Mouse (Mus musculus) forebrain, embryonic 15.5 days (tissue): ENCODE results near the gene Ddx39b. TPM values are rescaled to one million over a fixed set of nuclear protein-coding genes. Genes with fewer than 3 reads are reported as not detected.
"Not testable (repeated sequence)": the region's sequence is repeated elsewhere in the genome, so short reads cannot be mapped to it uniquely, and the experiment has no call there.

Experiments used
- ATAC-seq: fragments of 200-750 bp; cut with Nextera tagmentation; replicated peaks from 2 replicates; pipeline ENCODE4 v1.8.0; 2017; ENCODE audit warnings: mild to moderate bottlenecking, moderate TSS enrichment, moderate library complexity
- H3K27ac ChIP-seq: fragments of 300-500 bp; sonication (generic); replicated peaks from 2 replicates; pipeline ENCODE4 v1.5.1; 2015; ENCODE audit warnings: mild to moderate bottlenecking, inconsistent platforms
- H3K27me3 ChIP-seq: fragments of 300-500 bp; sonication (generic); 2 replicates; pipeline ENCODE4 v1.6.1; 2015; ENCODE audit warnings: inconsistent platforms
- H3K36me3 ChIP-seq: fragments of 300-500 bp; sonication (generic); 2 replicates; pipeline ENCODE4 v1.6.1; 2015; ENCODE audit warnings: mild to moderate bottlenecking, inconsistent platforms
- H3K4me1 ChIP-seq: fragments of 300-500 bp; sonication (generic); 2 replicates; pipeline ENCODE4 v1.6.1; 2015; ENCODE audit warnings: inconsistent platforms
- H3K4me2 ChIP-seq: fragments of 300-500 bp; sonication (generic); replicated peaks from 2 replicates; pipeline ENCODE4 v1.6.1; 2015; ENCODE audit warnings: mild to moderate bottlenecking, inconsistent platforms
- H3K4me3 ChIP-seq: fragments of 300-500 bp; sonication (generic); 2 replicates; pipeline ENCODE4 v1.5.1; 2015; ENCODE audit warnings: mild to moderate bottlenecking, inconsistent platforms
- H3K9ac ChIP-seq: fragments of 300-500 bp; sonication (generic); replicated peaks from 2 replicates; pipeline ENCODE4 v1.6.1; 2015; ENCODE audit warnings: mild to moderate bottlenecking, inconsistent platforms
- H3K9me3 ChIP-seq: fragments of 300-500 bp; sonication (generic); 2 replicates; pipeline ENCODE4 v1.6.1; 2016; ENCODE audit warnings: inconsistent platforms
- WGBS: fragments of 180-500 bp; shearing (Covaris S2); methylation state at CpG from one replicate; pipeline ENCODE4 v1.1.7; 2015; ENCODE audit warnings: mixed read lengths; 5-methylcytosine and 5-hydroxymethylcytosine counted together
- polyA plus RNA-seq: library from polyadenylated mRNA; unstranded; fragments of >200 nt; fragmentation: Nextera tagmentation; extraction: Ambion mirVana; gene quantifications from 2 replicates; pipeline ENCODE4 v1.2.1, GENCODE M21; 2015

Ddx39b gene
- polyA plus RNA-seq, 1 experiment from 2014 or later, result 478 TPM

DNA sequence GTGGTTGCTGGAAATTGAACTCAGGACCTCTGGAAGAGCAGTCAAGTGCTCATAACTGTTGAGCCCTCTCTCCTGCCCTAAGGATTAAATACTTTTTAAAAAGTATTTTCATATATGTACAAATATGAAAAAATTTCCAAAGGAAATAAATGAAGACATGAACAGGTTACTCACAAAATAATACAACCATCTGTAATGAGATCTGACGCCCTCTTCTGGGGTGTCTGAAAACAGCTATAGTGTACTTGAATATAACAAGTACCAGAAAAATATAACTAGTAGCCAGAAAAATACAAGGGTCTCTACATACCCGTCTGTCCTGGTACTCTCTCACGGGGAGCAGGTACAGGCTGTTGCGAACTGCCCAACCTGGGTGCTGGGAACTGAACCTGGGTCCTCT, 16.9 kb upstream of the Ddx39b start:
- Histone ChIP-seq H3K27me3 (no peaks in the 10 kb centered on the region), H3K4me3 (no peak overlapping the region), H3K36me3 (peaks cover 31% of the 10 kb centered on the region), H3K27ac (no peak overlapping the region), H3K4me2 (no peak overlapping the region), H3K9ac (no peak overlapping the region), H3K4me1 (no peaks in the 10 kb centered on the region), H3K9me3 (no peaks in the 10 kb centered on the region)
- 97% methylated on average over 4 of the region's 4 CpGs for WGBS
- no peak for ATAC-seq

DNA sequence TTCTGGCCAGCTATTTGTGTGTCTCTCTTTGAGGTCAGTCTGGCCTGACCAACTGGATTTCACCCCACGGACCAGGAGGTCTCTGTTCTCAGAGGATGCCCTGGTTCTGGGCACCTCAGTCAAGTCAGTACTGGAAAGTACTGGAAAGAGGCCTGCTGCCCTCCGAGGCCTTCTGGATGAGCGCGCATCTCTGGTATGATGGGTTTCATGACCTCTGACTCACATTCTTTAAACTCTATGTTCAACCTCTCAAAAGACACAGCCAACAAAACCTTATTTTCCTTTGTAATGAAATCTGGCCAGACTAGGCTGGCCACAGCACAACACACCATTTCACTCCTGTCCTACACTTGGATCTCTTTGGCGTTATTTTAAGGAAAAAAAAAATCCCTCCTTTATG, 16.1 kb upstream of the Ddx39b start:
- Histone ChIP-seq H3K27ac (no peak overlapping the region), H3K9ac (no peak overlapping the region), H3K36me3 (peaks cover 26% of the 10 kb centered on the region), H3K4me1 (no peaks in the 10 kb centered on the region), H3K4me3 (no peak overlapping the region), H3K4me2 (no peak overlapping the region), H3K9me3 (no peaks in the 10 kb centered on the region), H3K27me3 (no peaks in the 10 kb centered on the region)
- no peak for ATAC-seq
- 94% methylated on average over 5 of the region's 5 CpGs for WGBS

GRCm38 (mm10) chr17:35226561-35227046, 14.9 kb upstream of the Ddx39b start:
- no peak overlapping the region for H3K9ac ChIP-seq
- H3K36me3 ChIP-seq, result peaks cover 28% of the 10 kb centered on the region
- ATAC-seq, result no peak
- H3K27ac ChIP-seq, result no peak overlapping the region
- 88% methylated on average over 14 of the region's 14 CpGs for WGBS
- H3K9me3 ChIP-seq, result no peaks in the 10 kb centered on the region
- H3K27me3 ChIP-seq, result no peaks in the 10 kb centered on the region
- no peak overlapping the region for H3K4me3 ChIP-seq
- H3K4me1 ChIP-seq, result no peaks in the 10 kb centered on the region
- H3K4me2 ChIP-seq, result no peak overlapping the region

- WGBS, result 95% methylated on average over 10 of the region's 10 CpGs
Observed at GRCm38 (mm10) chr17:35231022-35231421, 10.5 kb upstream of the Ddx39b start.

GRCm38 (mm10) chr17:35232043-35232442, 9.5 kb upstream of the Ddx39b start:
- Histone ChIP-seq H3K36me3 (peaks cover 29% of the 10 kb centered on the region), H3K9me3 (no peaks in the 10 kb centered on the region), H3K9ac (no peak overlapping the region), H3K4me1 (peaks cover 38% of the 10 kb centered on the region), H3K27ac (no peak overlapping the region), H3K27me3 (no peaks in the 10 kb centered on the region), H3K4me2 (0 out of 2 replicates have a peak overlapping the region, but pooled peaks have one; percentile 14), H3K4me3 (0 out of 2 replicates have a peak overlapping the region, but pooled peaks have one; percentile 4)
- 13% methylated on average over 12 of the region's 12 CpGs for WGBS
- ATAC-seq, result no peak

More at GRCm38 (mm10) chr17:35231022-35231421, 10.5 kb upstream of the Ddx39b start:
- no peak overlapping the region for H3K4me2 ChIP-seq
- H3K36me3 ChIP-seq, result peaks cover 29% of the 10 kb centered on the region
- no peak for ATAC-seq
- no peaks in the 10 kb centered on the region for H3K9me3 ChIP-seq
- H3K27ac ChIP-seq, result no peak overlapping the region
- H3K27me3 ChIP-seq, result no peaks in the 10 kb centered on the region
- peaks cover 31% of the 10 kb centered on the region for H3K4me1 ChIP-seq
- no peak overlapping the region for H3K4me3 ChIP-seq
- H3K9ac ChIP-seq, result no peak overlapping the region

DNA sequence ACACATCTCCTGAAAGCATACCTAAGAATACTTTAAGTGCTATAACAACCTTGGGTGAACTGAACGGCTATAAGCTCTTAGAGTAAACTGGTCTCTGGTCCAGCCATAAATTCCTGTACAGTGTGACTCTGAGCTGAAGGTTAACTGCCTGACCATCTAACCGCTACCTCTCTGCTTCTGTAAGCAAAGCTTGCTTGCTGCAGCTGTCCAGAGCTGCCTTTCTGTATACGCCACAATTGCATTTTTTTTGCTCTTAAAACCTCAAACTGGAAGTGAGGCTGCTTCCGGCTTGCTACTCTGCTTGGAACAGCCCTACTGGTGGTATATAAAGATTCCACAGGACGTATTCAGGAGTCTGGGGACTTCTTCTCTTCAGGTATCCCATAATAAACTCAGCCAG, 8.9 kb upstream of the Ddx39b start:
- no peak overlapping the region for H3K4me2 ChIP-seq
- H3K9me3 ChIP-seq, result no peaks in the 10 kb centered on the region
- WGBS, result 95% methylated on average over 5 of the region's 5 CpGs
- H3K4me3 ChIP-seq, result no peak overlapping the region
- ATAC-seq, result no peak
- H3K27ac ChIP-seq, result 0 out of 2 replicates have a peak overlapping the region, but pooled peaks have one; percentile 17
- H3K36me3 ChIP-seq, result peaks cover 29% of the 10 kb centered on the region
- no peak overlapping the region for H3K9ac ChIP-seq
- no peaks in the 10 kb centered on the region for H3K27me3 ChIP-seq
- H3K4me1 ChIP-seq, result peaks cover 40% of the 10 kb centered on the region

- H3K4me3 ChIP-seq, result peak within 1 kb of the TSS; percentile 56
- peak within 1 kb of the TSS; percentile 96 for H3K27ac ChIP-seq
- peaks cover 23% of the 10 kb centered on the region for H3K36me3 ChIP-seq
- H3K9me3 ChIP-seq, result no peaks in the 10 kb centered on the region
- peak within 1 kb of the TSS; percentile 95 for H3K4me2 ChIP-seq
- ATAC-seq, result no peak
- no peaks in the 10 kb centered on the region for H3K27me3 ChIP-seq
- H3K9ac ChIP-seq, result no peak within 1 kb of the TSS; the same call in 1 of the 2 replicates
- peaks cover 40% of the 10 kb centered on the region for H3K4me1 ChIP-seq
- 73% methylated on average over 18 of the region's 18 CpGs for WGBS
Observed at GRCm38 (mm10) chr17:35233114-35233980, 8.2 kb upstream of the Ddx39b start, which contains the start of gene Atp6v1g2. Atp6v1g2 (plus strand) TSS chr17:35233660.

DNA sequence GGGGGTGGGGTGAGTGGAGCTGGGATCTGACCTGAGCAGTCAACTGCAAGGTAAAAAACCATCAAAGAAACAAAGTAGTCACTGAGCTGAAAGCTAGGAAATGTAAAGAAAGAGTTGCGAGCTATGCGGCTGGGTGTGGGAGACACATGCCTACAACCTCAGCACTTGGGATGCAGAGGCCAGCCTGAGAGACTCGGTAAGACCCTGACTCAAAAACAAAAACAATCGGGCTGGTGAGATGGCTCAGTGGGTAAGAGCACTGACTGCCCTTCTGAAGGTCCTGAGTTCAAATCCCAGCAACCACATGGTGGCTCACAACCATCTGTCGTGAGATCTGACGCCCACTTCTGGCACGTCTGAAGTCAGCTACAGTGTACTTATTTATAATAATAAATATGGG, 7.5 kb upstream of the Ddx39b start:
- not testable (repeated sequence) for H3K9ac ChIP-seq, H3K4me3 ChIP-seq, H3K27me3 ChIP-seq, H3K27ac ChIP-seq, ATAC-seq, H3K9me3 ChIP-seq
- 82% methylated on average over 7 of the region's 7 CpGs for WGBS
- Histone ChIP-seq H3K4me1 (peaks cover 40% of the 10 kb centered on the region), H3K36me3 (peaks cover 17% of the 10 kb centered on the region), H3K4me2 (peak overlapping the region; percentile 95; the same call in 1 of the 2 replicates)

DNA sequence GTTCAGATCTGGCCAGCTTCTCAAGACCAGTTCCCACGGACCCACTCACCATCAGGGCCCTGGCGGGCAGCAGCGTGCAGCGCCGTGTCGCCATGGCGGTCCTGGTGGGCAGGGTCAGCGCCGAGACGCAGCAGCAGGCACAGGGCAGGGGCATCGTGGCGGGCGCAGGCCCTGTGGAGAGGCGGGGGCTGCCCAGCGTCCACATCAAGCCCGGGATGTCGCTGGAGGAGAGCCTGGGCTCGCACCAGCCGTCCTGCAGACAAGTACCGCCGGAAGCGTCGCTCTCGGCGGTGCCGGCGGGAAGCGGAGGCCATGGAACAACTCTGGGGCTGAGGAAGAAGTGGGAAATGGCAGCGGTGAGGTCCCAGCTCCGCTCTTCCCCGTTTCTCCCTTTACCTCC, 6.6 kb upstream of the Ddx39b start:
- peak overlapping the region; percentile 96 for H3K27ac ChIP-seq
- H3K27me3 ChIP-seq, result no peaks in the 10 kb centered on the region
- H3K36me3 ChIP-seq, result peaks cover 12% of the 10 kb centered on the region
- 6% methylated on average over 29 of the region's 31 CpGs for WGBS
- H3K4me1 ChIP-seq, result peaks cover 40% of the 10 kb centered on the region
- peak overlapping the region; percentile 56 for H3K4me3 ChIP-seq
- H3K4me2 ChIP-seq, result peak overlapping the region; percentile 95
- no peaks in the 10 kb centered on the region for H3K9me3 ChIP-seq
- no peak for ATAC-seq
- H3K9ac ChIP-seq, result peak overlapping the region; percentile 72

DNA sequence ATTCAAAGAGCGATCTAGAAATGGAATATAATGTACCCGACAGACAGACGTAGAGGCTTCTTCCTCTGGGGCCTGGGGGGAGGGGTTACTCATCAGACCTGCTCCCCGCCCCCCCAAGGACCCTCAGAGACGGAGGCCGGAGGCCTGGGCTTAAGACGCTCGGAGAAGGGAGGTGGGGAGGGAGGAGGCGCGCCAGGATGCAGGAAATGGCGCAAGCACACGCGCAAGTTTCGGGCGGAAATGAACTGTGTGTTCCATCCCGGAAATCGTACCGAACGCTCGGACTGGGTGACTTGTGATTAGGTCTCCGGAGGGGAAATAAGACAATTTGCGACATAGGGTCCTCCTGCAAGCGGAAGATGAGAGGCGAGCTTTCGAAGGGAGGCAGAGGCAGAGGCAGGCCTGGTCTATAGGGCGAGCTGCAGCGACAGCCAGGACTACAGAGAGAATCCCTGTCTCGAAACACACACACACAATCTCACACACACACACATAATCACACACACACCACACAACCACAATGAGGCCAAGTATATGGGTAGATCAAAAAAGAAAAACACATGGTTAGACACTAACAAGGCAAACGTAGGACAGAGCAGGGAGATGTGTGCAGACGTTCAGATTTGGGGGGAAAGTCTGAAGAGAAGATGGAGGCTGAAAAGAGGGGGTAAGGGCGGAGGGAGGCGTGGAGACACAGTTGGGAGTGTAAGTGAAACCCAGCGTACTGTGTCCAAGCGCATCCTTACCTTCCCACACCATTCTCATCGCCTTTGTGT, 5.7 kb upstream of the Ddx39b start, which contains the start of gene Nfkbil1:
Gene Nfkbil1, minus strand, starts transcription at position 179 of the 776 bp plus-strand sequence.
- Histone ChIP-seq H3K4me2 (peak within 1 kb of the TSS; percentile 95), H3K9me3 (no peaks in the 10 kb centered on the region), H3K27me3 (no peaks in the 10 kb centered on the region), H3K4me1 (peaks cover 47% of the 10 kb centered on the region), H3K27ac (peak within 1 kb of the TSS; percentile 96), H3K9ac (peak within 1 kb of the TSS; percentile 72), H3K36me3 (peaks cover 9% of the 10 kb centered on the region; the same call in 1 of the 2 replicates), H3K4me3 (peak within 1 kb of the TSS; percentile 56)
- peak; percentile 83 for ATAC-seq
- WGBS, result under 1% methylated on average over 35 of the region's 35 CpGs

- Histone ChIP-seq H3K36me3 (peaks cover 4% of the 10 kb centered on the region; the same call in 1 of the 2 replicates), H3K9me3 (no peaks in the 10 kb centered on the region), H3K9ac (peak overlapping the region; percentile 72), H3K27ac (peak overlapping the region; percentile 96), H3K4me2 (peak overlapping the region; percentile 95), H3K4me3 (peak overlapping the region; percentile 56), H3K27me3 (no peaks in the 10 kb centered on the region), H3K4me1 (peaks cover 50% of the 10 kb centered on the region)
- peak; percentile 81 for ATAC-seq
- under 1% methylated on average over 18 of the region's 18 CpGs for whole genome bisulfite sequencing
Observed at GRCm38 (mm10) chr17:35236390-35236746, 5.2 kb upstream of the Ddx39b start.

DNA sequence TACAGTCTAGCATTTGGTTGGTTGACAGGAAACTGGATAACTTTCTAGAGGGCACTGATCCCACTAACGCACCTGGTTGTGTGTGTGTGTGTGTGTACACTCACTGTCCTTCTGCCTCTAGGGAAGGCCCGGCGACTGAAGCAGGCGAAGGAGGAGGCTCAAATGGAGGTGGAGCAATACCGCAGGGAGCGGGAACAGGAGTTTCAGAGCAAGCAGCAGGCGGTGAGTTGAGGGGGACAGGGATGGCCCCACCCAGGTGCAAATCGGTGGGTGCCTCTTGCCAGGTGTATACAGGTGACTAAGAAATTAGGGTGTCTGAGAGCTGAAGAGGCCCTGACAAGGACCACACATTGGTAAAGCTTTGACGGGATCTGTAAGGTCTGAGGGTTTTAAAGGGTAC, 4.5 kb upstream of the Ddx39b start:
- Histone ChIP-seq H3K4me1 (peaks cover 46% of the 10 kb centered on the region), H3K4me3 (peak overlapping the region; percentile 56), H3K27ac (peak overlapping the region; percentile 96), H3K4me2 (peak overlapping the region; percentile 95), H3K9me3 (no peaks in the 10 kb centered on the region), H3K9ac (peak overlapping the region; percentile 72), H3K27me3 (no peaks in the 10 kb centered on the region), H3K36me3 (peaks cover 4% of the 10 kb centered on the region; the same call in 1 of the 2 replicates)
- WGBS, result 82% methylated on average over 9 of the region's 9 CpGs
- no peak for ATAC-seq
